ENCODE assay signal across 17 mouse cellular contexts in the genomic region with DNA sequence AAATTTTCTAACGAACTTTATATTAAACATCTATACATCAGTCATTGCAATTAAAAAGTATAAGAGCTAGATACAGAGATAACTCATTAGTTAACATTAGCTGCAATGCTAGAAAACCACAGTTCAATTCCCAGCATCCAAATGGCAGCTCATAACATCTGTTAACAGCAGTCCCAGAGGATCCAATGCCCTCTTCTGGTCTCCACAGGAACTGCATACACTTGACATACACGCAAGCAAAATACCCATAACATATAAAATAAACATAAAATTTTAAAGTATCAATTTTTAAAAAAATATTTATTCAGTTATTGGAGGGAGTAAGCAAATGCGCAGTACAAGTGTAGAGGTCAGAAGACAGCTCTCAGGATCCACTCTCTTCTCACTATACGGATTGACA. TPM values are rescaled to one million over a fixed set of nuclear protein-coding genes. Genes with fewer than 3 reads are reported as not detected.
DNase-seq lines count a peak whose midpoint lies in the region; ATAC-seq and TF ChIP-seq lines count a peak whose summit lies in the region.
"Had no signal": no experiment of that assay in that cellular context is flagged by ENCODE, and none has a peak within 500 bp of the region (broad histone marks: within the 10 kb centered on the region; RNA-seq: fewer than 3 reads in every experiment).

No protein-coding gene starts in this region.

- no peaks in the 10 kb centered on the region for H3K27me3 ChIP-seq in hindbrain, postnatal 0 days (ENCODE audit: insufficient read depth, low read length)
- no peaks in the 10 kb centered on the region for H3K27me3 ChIP-seq in hindbrain, embryonic 10.5 days (ENCODE audit: insufficient read depth, poor library complexity, severe bottlenecking)
- no peaks in the 10 kb centered on the region for H3K27me3 ChIP-seq in lung, postnatal 0 days (replicated peaks; ENCODE audit: insufficient read depth, low read length)
- H3K27me3 ChIP-seq: heart, embryonic 13.5 days; hindbrain, embryonic 12.5 days; limb, embryonic 13.5 days; lung, embryonic 15.5 days; neural tube, embryonic 15.5 days had no signal

- no peaks in the 10 kb centered on the region for H3K9me3 ChIP-seq in hindbrain, postnatal 0 days (ENCODE audit: low read length)
- H3K9me3 ChIP-seq in hindbrain, embryonic 10.5 days = no peaks in the 10 kb centered on the region
- H3K9me3 ChIP-seq in lung, postnatal 0 days (ENCODE audit: low read length) = no peaks in the 10 kb centered on the region
- H3K9me3 ChIP-seq: forebrain, embryonic 10.5 days; heart, embryonic 13.5 days; hindbrain, embryonic 12.5 days; limb, embryonic 13.5 days; lung, embryonic 15.5 days; neural tube, embryonic 15.5 days had no signal

- H3K36me3 ChIP-seq in hindbrain, postnatal 0 days (ENCODE audit: insufficient read depth, low read length) = peaks cover 4% of the 10 kb centered on the region; the same call in 1 of the 2 replicates
- H3K36me3 ChIP-seq in hindbrain, embryonic 10.5 days = peaks cover 24% of the 10 kb centered on the region
- H3K36me3 ChIP-seq in lung, postnatal 0 days (ENCODE audit: insufficient read depth, low read length) = no peaks in the 10 kb centered on the region
- H3K36me3 ChIP-seq: hindbrain, embryonic 12.5 days; lung, embryonic 15.5 days had no signal

- 96% methylated on average over 4 of the region's 4 CpGs for WGBS in hindbrain, postnatal 0 days
- WGBS in hindbrain, embryonic 10.5 days = 94% methylated on average over 4 of the region's 4 CpGs
- 89% methylated on average over 4 of the region's 4 CpGs for WGBS in lung, postnatal 0 days
- WGBS in lung, adult 2 months = 90% methylated on average over 4 of the region's 4 CpGs

- no peak overlapping the region for H3K9ac ChIP-seq in hindbrain, postnatal 0 days (replicated peaks; ENCODE audit: low read length)
- H3K9ac ChIP-seq in lung, postnatal 0 days (replicated peaks; ENCODE audit: low read depth) = no peak overlapping the region
- H3K9ac ChIP-seq: heart, embryonic 13.5 days; hindbrain, embryonic 12.5 days; limb, embryonic 13.5 days; lung, embryonic 15.5 days; neural tube, embryonic 15.5 days had no signal

- no peaks in the 10 kb centered on the region for H3K4me1 ChIP-seq in hindbrain, postnatal 0 days (ENCODE audit: insufficient read depth, low read length)
- no peaks in the 10 kb centered on the region for H3K4me1 ChIP-seq in hindbrain, embryonic 10.5 days (replicated peaks)
- H3K4me1 ChIP-seq in lung, postnatal 0 days (ENCODE audit: insufficient read depth, low read depth, low read length) = no peaks in the 10 kb centered on the region
- no peaks in the 10 kb centered on the region for H3K4me1 ChIP-seq in lung, adult 2 months (ENCODE audit: control insufficient read depth, insufficient read depth, low read length)
- H3K4me1 ChIP-seq: forebrain, embryonic 10.5 days; heart, embryonic 13.5 days; hindbrain, embryonic 12.5 days; limb, embryonic 13.5 days; lung, embryonic 15.5 days; neural tube, embryonic 15.5 days had no signal

- peak; percentile 37; the same call in 1 of the 2 replicates for TF ChIP-seq CTCF in hindbrain, postnatal 0 days (IDR thresholded peaks at IDR 0.05; ENCODE audit: low read depth)
- peak; percentile 47 for TF ChIP-seq CTCF in lung, postnatal 0 days (IDR thresholded peaks at IDR 0.05)
- TF ChIP-seq CTCF in lung, adult 2 months (IDR thresholded peaks at IDR 0.05; ENCODE audit: insufficient read depth, low read length) = no peak

- no peak for ATAC-seq in hindbrain, postnatal 0 days
- ATAC-seq in lung, postnatal 0 days = no peak

- no peak overlapping the region for H3K27ac ChIP-seq in hindbrain, postnatal 0 days
- no peak overlapping the region for H3K27ac ChIP-seq in hindbrain, embryonic 10.5 days
- no peak overlapping the region for H3K27ac ChIP-seq in lung, postnatal 0 days (ENCODE audit: low read length)
- H3K27ac ChIP-seq: forebrain, embryonic 10.5 days; heart, embryonic 13.5 days; hindbrain, embryonic 12.5 days; limb, embryonic 13.5 days; lung, embryonic 15.5 days; neural tube, embryonic 15.5 days had no signal

- H3K4me2 ChIP-seq in hindbrain, postnatal 0 days (ENCODE audit: low read depth, low read length) = no peak overlapping the region
- no peak overlapping the region for H3K4me2 ChIP-seq in lung, postnatal 0 days (replicated peaks; ENCODE audit: low read depth, low read length)
- H3K4me2 ChIP-seq: heart, embryonic 13.5 days; hindbrain, embryonic 12.5 days; limb, embryonic 13.5 days; lung, embryonic 15.5 days; neural tube, embryonic 15.5 days had no signal

- no peak for TF ChIP-seq EP300 in lung, postnatal 0 days (IDR thresholded peaks at IDR 0.05)

- DNase-seq in hindbrain, postnatal 0 days (ENCODE audit: low spot score) = no peak
- DNase-seq in hindbrain, embryonic 10.5 days (ENCODE audit: low spot score) = no peak
- no peak for DNase-seq in lung, postnatal 0 days (ENCODE audit: low spot score)
- no peak for DNase-seq in lung, adult 2 months
- DNase-seq in ES-CJ7 (ENCODE audit: low read depth, low spot score) = peak; percentile 47
- peak; percentile 50 for DNase-seq in R1 (ENCODE audit: low read depth, low spot score)
- no peak for DNase-seq in B cell, adult 2 months
- no peak for DNase-seq in spleen, postnatal 14 days (ENCODE audit: low spot score in 2 of 2)
- DNase-seq: adrenal gland, adult 8-10 months; cerebellum, adult 2 months; kidney, adult 18-20 months had no signal

- TF ChIP-seq POLR2A in lung, adult 2 months (IDR thresholded peaks at IDR 0.05; ENCODE audit: borderline replicate concordance, extremely low read depth, low read depth, low read length) = no peak

- no peak overlapping the region for H3K4me3 ChIP-seq in hindbrain, postnatal 0 days (ENCODE audit: low read length)
- no peak overlapping the region for H3K4me3 ChIP-seq in hindbrain, embryonic 10.5 days
- H3K4me3 ChIP-seq in lung, postnatal 0 days (ENCODE audit: low read depth, low read length) = no peak overlapping the region
- H3K4me3 ChIP-seq in lung, adult 2 months (replicated peaks; ENCODE audit: extremely low read depth, low read depth, low read length) = no peak overlapping the region
- H3K4me3 ChIP-seq: forebrain, embryonic 10.5 days; heart, embryonic 13.5 days; hindbrain, embryonic 12.5 days; limb, embryonic 13.5 days; lung, embryonic 15.5 days; neural tube, embryonic 15.5 days had no signal

RNA-seq across cellular contexts. Expression of a gene that starts 28.4 kb away (rescaled TPM):
- 63.9 and 80.6 TPM in 2 replicates for total RNA-seq in hindbrain, postnatal 0 days (2014; rRNA removed)
- polyA plus RNA-seq in hindbrain, postnatal 0 days (2015; fragmentation: Nextera tagmentation; extraction: Ambion mirVana) = 20.7 and 25.5 TPM in 2 replicates
- 17.6 and 19.5 TPM in 2 replicates for polyA plus RNA-seq in hindbrain, embryonic 10.5 days (2016; fragmentation: Nextera tagmentation; extraction: Ambion mirVana)
- 5.9 and 7.1 TPM in 2 replicates for polyA plus RNA-seq in lung, postnatal 0 days (2015; fragmentation: Nextera tagmentation; extraction: Ambion mirVana)
- 58.5 and 63.0 TPM in 2 replicates for polyA plus RNA-seq in lung, adult 2 months (2012; rRNA removed)

Comparison
In these comparisons a context has a peak if more than half of its experiments do, and no peak if none do; other contexts are left out.
1. DNase-seq: peak in ES-CJ7 (single experiment) and R1 (single experiment); none in hindbrain, postnatal 0 days (single experiment), hindbrain, embryonic 10.5 days (single experiment), lung, postnatal 0 days (single experiment), lung, adult 2 months (single experiment), B cell, adult 2 months (0 of 2) and spleen, postnatal 14 days (0 of 2).